Mouse (Mus musculus) neutrophil, adult 5-6 weeks (primary cell): ENCODE results near the gene Rad23b. TPM values are rescaled to one million over a fixed set of nuclear protein-coding genes. Genes with fewer than 3 reads are reported as not detected.

Source experiments
- ATAC-seq: fragments of 151-379, 151-347 bp; 2 replicates; pipeline ENCODE4 v1.8.0; 2017; ENCODE audit warnings: mild to moderate bottlenecking, moderate TSS enrichment; ENCODE audit not compliant: insufficient number of reproducible peaks, poor library complexity, low FRiP score, severe bottlenecking; ENCODE audit errors: extremely low read depth
- total RNA-seq: library from RNA; stranded (forward); fragments of 200-1000 nt; gene quantifications from 2 replicates; pipeline ENCODE4 v1.2.3, GENCODE M21; 2017

The Rad23b gene
- total RNA-seq, 1 experiment from 2014 or later = 74.0 TPM

DNA sequence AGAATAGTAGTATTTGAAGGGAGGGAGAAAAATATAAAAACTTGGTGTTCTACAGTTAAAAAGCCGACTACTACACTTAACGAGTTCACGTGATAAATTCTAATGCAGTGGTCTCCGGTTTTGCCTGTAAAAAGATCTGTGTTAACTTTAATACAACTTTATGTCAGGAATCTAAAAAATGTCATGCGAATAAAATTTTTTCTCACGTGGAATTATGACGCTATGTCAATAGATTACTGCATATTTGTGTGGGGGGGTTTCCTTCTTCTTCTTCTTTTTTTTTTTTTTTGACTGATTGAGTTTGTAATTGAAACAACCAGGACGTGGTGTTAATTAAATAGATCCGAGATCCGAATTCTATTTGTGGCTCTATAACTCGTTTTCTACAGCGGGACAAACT lies 1.2 kb downstream of the Rad23b start:
- ATAC-seq = no peak

- no peak for ATAC-seq
Measured at GRCm38 (mm10) chr4:55351860-55352259, 2.0 kb downstream of the Rad23b start.

GRCm38 (mm10) chr4:55354038-55354437 lies 4.2 kb downstream of the Rad23b start:
- no peak for ATAC-seq

GRCm38 (mm10) chr4:55355845-55356244 lies 6.0 kb downstream of the Rad23b start:
- no peak for ATAC-seq

- ATAC-seq = no peak
Measured at GRCm38 (mm10) chr4:55356726-55357125, 6.9 kb downstream of the Rad23b start.

DNA sequence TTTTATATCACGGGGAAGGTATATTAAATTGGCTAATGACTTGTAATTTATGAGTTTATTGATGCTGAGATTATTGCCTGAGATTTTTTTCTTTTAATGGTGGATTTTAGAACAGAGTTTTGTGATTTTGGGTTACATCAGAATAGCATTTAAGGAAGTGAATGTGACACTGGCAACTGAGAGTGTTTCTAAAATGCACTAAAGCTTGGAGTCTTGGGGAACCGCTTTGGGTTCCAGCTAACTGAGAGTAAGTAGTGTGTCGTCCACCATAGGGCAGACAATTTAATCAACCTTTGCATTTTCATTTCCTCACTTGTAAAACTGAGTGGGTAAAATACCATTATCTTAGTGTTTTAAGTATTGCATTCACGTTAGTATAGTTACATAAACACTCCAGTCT lies 14.0 kb downstream of the Rad23b start:
- no peak for ATAC-seq

GRCm38 (mm10) chr4:55364374-55364773 lies 14.5 kb downstream of the Rad23b start:
- peak; percentile 66; the same call in 1 of the 2 replicates for ATAC-seq

DNA sequence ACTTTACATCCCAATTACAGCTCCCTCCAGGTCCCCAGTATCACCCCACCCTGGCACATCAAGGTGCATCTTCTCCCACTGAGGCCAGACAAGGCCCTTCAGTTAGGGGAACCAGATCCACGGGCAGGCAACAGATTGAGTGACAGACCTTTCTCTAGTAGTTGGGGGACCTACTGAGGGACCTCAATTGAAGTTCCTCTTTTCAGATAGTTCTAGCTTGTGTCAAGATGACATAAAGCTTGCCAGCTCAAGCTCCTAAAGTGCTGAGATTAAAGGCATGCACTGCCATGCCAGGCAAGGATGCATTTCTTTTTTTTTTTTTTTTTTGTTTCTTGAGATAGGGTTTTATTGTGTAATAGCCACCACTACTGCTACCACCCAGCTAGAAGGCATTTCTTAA lies 16.2 kb downstream of the Rad23b start:
- no peak for ATAC-seq

- ATAC-seq = no peak
Measured at GRCm38 (mm10) chr4:55370127-55370526, 20.3 kb downstream of the Rad23b start.

- ATAC-seq = no peak
Measured at GRCm38 (mm10) chr4:55371355-55371754, 21.5 kb downstream of the Rad23b start.

DNA sequence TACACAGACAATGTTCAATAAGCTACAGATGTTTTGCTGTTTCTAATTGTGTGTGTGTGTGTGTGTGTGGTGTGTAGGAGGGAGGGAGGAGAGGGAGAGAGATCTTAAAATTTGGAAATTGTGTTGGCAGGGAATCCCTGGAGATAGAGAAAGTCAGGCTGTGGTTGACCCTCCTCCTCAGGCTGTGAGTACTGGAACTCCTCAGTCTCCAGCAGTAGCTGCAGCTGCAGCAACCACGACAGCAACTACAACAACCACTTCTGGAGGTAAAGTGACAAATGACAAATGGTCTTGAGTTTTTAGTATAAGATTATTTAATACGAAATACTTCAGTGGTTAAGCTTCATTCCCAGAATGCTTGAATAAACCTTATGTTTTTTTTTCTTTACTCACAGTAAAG lies 32.5 kb downstream of the Rad23b start:
- ATAC-seq = no peak

DNA sequence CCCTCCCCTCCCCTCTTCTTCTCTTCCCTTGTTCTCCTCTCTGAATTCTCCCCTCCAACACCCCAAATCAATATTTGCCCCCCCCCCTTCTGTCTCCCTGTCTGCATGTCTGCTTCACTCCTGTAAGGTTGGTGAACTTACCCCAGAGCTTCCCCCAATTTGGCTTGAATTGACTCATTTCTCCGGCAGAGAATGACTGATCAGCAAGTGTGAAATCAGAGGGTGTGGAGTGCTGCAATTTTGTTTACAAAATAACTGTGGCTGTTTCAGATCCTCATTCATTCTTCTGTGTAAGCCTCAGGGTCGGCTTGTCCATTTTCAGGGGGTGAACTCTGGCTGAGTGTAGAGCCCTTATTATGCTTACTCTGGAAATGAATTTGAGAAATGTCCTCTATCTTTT lies 36.9 kb downstream of the Rad23b start:
- no peak for ATAC-seq

- no peak for ATAC-seq
Measured at GRCm38 (mm10) chr4:55391480-55391879, 41.6 kb downstream of the Rad23b start.

- no peak for ATAC-seq
Measured at GRCm38 (mm10) chr4:55392445-55392844, 42.6 kb downstream of the Rad23b start.

GRCm38 (mm10) chr4:55397911-55398762 lies 48.3 kb downstream of the Rad23b start:
- ATAC-seq = peak; percentile 41; the same call in 1 of the 2 replicates

- ATAC-seq = no peak
Measured at GRCm38 (mm10) chr4:55398901-55399300, 49.1 kb downstream of the Rad23b start.

DNA sequence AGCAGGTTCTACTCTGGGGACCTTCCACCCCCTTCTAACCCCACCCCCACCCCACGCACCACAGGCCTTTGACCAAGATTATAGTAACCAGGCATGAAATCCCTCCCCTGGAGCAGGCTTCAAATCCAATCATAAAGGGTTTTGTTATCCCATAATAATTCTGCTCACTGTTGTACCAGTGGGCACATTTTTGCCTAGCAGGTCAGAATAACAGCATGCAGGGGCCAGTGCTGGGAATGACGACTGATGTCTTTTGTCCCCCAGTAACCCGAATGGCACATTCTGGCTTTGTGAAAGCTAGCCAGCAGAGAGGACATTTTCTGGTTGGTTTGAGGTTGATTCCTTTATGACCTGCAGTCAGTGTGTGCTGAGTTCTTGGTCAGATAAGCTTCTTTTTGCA lies 55.5 kb downstream of the Rad23b start:
- ATAC-seq = no peak

DNA sequence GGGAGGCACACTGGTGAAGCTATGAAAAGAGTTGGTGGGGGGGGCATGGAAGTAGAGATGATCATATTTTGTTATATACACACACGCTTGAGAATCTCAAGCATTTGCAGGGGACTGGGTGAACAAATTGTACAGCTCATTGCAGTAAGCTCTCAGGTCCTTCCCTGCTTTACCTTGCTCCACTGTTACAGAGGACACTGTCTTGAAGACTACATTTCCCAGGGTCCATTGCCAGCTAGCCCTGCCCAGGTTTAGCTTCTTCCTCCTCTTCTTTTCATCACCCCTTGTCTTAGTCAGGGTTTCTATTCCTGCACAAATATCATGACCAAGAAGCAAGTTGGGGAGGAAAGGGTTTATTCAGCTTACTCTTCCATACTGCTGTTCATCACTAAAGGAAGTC lies 56.7 kb downstream of the Rad23b start:
- no peak for ATAC-seq

DNA sequence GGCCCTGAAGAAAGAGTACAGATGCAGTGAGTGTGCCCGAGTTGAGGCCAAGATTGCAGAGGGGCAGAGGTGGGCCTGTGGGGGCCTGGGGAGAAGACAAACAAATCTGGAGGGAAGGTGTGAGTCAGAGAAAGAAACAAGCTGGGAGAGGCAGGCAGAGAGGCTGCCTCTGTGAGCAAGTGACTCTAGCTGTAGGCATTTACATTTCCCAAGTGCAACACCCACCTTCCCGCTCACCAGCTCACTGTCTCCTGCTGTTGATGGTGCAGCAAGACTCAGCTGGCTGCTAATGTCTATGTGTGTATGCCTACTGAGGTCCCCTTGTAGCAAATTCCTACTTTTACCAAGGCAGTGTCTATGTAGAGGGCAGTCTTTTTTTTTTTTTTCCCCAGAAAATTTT lies 58.2 kb downstream of the Rad23b start:
- ATAC-seq = no peak

GRCm38 (mm10) chr4:55409025-55409424 lies 59.2 kb downstream of the Rad23b start:
- no peak for ATAC-seq
